Mouse (Mus musculus) left cerebral cortex, adult 2 months (tissue): ENCODE measurements around the gene Lgsn. TPM values are rescaled to one million over a fixed set of nuclear protein-coding genes. Genes with fewer than 3 reads are reported as not detected.

Source experiments
- DNase-seq, 2 experiments: peaks; one replicate each; pipeline ENCODE4 v3.0.0; 2021 to 2022; ENCODE audit warnings: low spot score in 2 of 2, mixed read lengths in 1 of 2; ENCODE audit errors: extremely low spot score in 1 of 2
- H3K27ac ChIP-seq: fragments of 200-600 bp; 2 replicates; pipeline ENCODE4 v1.8.1; 2022
- H3K4me3 ChIP-seq: fragments of 200-600 bp; 2 replicates; pipeline ENCODE4 v1.8.1; 2022
- CTCF ChIP-seq: fragments of 200-600 bp; IDR thresholded peaks from 2 replicates; pipeline ENCODE4 v1.8.1; 2022; ENCODE audit warnings: antibody characterized with exemption, mild to moderate bottlenecking, moderate library complexity
- intact Hi-C: fragments of 180-260 bp; cut with DNase I; formaldehyde crosslinking; loops from one replicate; pipeline ENCODE4 v1.15.1; 2025
- total RNA-seq, 2 experiments: library from RNA; stranded (reverse); gene quantifications; 2 replicates each; pipeline ENCODE4 v1.2.3; 2021

The Lgsn gene
- total RNA-seq, 2 experiments from 2014 or later = not detected

DNA sequence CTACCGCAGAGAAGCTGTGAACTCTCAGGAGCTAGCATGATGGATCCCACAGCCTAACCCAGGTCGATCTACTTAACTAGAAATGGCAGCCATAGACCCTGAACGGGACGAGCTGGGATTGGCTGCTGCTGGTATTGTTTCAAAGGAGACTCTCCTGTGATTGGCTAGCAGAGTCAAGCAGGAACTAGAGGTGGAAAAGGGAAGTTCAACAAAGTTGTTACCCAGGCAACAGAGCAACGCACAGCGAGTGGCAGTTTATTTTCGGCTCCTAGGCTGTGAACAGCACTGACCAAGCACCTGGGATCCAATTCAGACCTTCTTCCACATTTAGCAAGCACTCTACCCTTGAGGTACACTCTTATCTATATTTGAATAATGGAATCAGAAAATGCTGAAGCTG is 46.4 kb downstream of the Lgsn start, which contains the start of the genes 4931428L18Rik and Pih1d3:
Gene 4931428L18Rik (minus strand): TSS at position 121 of the 400 bp plus-strand sequence.
Gene Pih1d3 (plus strand): TSS at position 275 of the 400 bp plus-strand sequence.
- H3K4me3 ChIP-seq = no peak within 1 kb of the TSS
- intact Hi-C loops = no loop called here
- TF ChIP-seq CTCF = no peak
- H3K27ac ChIP-seq = no peak within 1 kb of the TSS
- no peak for DNase-seq

GRCm38 (mm10) chr1:31233319-31234036 is 57.3 kb downstream of the Lgsn start:
- DNase-seq = peak in 1 of 2 experiments; percentile 10
- no peak for TF ChIP-seq CTCF

More at GRCm38 (mm10) chr1:31233319-31234036, 57.3 kb downstream of the Lgsn start:
- no peak overlapping the region for H3K4me3 ChIP-seq
- no peak overlapping the region for H3K27ac ChIP-seq
- intact Hi-C loops = no loop called here

Other genes with a start within 250 kb of the Lgsn start
- not detected for gene AC153137.1, start 198.4 kb upstream of the Lgsn start, total RNA-seq
- not detected for gene 4931428L18Rik, start 46.3 kb downstream of the Lgsn start, total RNA-seq
- gene Pih1d3, start 46.4 kb downstream of the Lgsn start, total RNA-seq = not detected